Mouse (Mus musculus): ENCODE measurements around the gene Gm15517. TPM values are rescaled to one million over a fixed set of nuclear protein-coding genes. Genes with fewer than 3 reads are reported as not detected.
"Not testable (repeated sequence)": the region's sequence is repeated elsewhere in the genome, so short reads cannot be mapped to it uniquely, and the experiment has no call there.

Gene Gm15517
- polyA plus RNA-seq, 1 experiment from 2014 or later = 2.3 TPM

- Histone ChIP-seq H3K9ac (replicated peaks; ENCODE audit: low read length) (no peak overlapping the region), H3K27me3 (ENCODE audit: control insufficient read depth, insufficient read depth, low read length) (no peaks in the 10 kb centered on the region), H3K4me2 (ENCODE audit: low read depth, low read length) (no peak overlapping the region), H3K27ac (replicated peaks; ENCODE audit: low read depth, low read length) (no peak overlapping the region), H3K36me3 (replicated peaks; ENCODE audit: control insufficient read depth, insufficient read depth, low read depth, low read length) (no peaks in the 10 kb centered on the region), H3K9me3 (replicated peaks; ENCODE audit: control insufficient read depth, low read length) (no peaks in the 10 kb centered on the region), H3K4me1 (ENCODE audit: control insufficient read depth, insufficient read depth, low read length) (no peaks in the 10 kb centered on the region), H3K4me3 (ENCODE audit: low read depth, low read length) (no peak overlapping the region)
- 58% methylated on average over 2 of the region's 2 CpGs for WGBS
- DNase-seq (ENCODE audit: low spot score) (no peak), ATAC-seq (replicated peaks; ENCODE audit: insufficient number of reproducible peaks, low FRiP score, low TSS enrichment, low read depth) (no peak)
Measured at GRCm38 (mm10) chr7:44241163-44241562, 20.1 kb upstream of the Gm15517 start.

DNA sequence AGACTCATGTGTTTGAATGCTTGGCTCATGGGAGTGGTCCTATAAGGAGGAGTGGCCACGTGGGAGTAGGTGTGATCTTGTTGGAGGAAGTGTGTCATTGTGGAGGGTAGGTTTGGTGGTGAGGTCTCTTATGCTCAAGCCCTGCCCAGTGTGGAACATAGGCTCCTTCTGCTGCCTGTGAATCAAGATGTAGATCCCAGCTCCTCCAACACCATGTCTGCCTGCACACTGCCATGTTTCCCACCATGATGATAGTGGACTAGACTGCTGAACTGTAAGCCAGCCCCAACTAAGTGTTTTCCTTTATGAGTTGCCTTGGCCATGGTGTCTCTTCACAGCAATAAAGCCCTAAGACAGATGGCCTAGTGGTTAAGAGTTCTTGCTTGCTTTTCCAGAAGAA lies 17.2 kb upstream of the Gm15517 start:
- peaks cover under 1% of the 10 kb centered on the region for H3K36me3 ChIP-seq (replicated peaks; ENCODE audit: control insufficient read depth, insufficient read depth, low read depth, low read length)
- ATAC-seq (replicated peaks; ENCODE audit: insufficient number of reproducible peaks, low FRiP score, low TSS enrichment, low read depth) (no peak), DNase-seq (ENCODE audit: low spot score) (no peak)
- H3K4me2 ChIP-seq (ENCODE audit: low read depth, low read length) = no peak overlapping the region
- no peaks in the 10 kb centered on the region for H3K9me3 ChIP-seq (replicated peaks; ENCODE audit: control insufficient read depth, low read length)
- H3K4me3 ChIP-seq (ENCODE audit: low read depth, low read length) = no peak overlapping the region
- H3K4me1 ChIP-seq (ENCODE audit: control insufficient read depth, insufficient read depth, low read length) = no peaks in the 10 kb centered on the region
- 70% methylated on average over 1 of the region's 1 CpGs for WGBS
- H3K27me3 ChIP-seq (ENCODE audit: control insufficient read depth, insufficient read depth, low read length) = no peaks in the 10 kb centered on the region
- H3K27ac ChIP-seq (replicated peaks; ENCODE audit: low read depth, low read length) = no peak overlapping the region
- H3K9ac ChIP-seq (replicated peaks; ENCODE audit: low read length) = no peak overlapping the region

DNA sequence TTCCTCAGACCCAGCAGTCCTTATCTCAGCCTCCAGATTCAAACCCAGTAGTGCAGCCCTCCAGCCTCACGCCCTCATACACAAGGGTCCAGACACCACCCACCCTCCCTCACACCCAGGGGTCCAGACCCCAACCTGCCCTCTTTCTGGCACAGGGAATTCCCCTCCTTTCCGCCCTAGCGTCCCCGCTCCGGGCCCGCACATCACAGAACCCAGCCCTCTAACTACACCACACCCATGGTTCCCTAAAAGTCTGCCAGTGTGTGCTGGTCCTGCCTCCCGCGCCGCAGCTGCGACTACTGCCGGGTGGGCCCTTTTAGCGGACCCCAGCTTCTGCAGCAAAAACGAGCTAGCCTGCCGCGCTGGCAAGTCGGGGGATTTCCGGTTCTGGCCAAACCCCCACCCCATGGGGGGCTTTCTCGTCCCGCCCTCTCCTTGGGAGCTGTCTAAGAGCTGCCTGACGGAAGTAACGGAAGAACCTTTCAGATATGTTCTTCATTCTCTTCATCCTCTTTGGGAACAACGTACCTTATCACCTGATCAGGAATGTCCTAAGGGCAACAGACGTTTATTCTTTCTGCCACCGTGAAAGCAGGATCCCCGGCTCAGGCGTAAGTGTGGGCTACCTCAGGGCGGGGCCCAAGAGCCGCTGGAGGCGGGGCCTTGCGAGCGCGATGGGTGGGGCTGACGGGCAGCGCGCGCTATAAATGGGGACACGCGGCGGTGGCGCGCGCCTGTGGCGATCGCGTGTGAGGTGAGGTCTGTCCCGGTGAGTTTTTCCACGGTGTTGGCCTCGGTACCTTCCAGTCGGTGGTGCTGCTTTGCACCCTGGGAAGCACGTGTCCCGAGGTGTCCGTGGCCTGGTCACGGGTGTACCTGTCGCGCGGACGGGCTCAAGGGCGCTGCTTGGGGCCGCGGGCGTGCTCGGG lies 14.9 kb upstream of the Gm15517 start, which contains the start of the genes 1700028J19Rik and 2410002F23Rik:
TSS of gene 1700028J19Rik (minus strand) at position 641 of the 929 bp plus-strand sequence.
TSS of gene 2410002F23Rik (plus strand) at position 668 of the 929 bp plus-strand sequence.
- H3K4me2 ChIP-seq (ENCODE audit: low read depth, low read length) = peak within 1 kb of the TSS; percentile 57

DNA sequence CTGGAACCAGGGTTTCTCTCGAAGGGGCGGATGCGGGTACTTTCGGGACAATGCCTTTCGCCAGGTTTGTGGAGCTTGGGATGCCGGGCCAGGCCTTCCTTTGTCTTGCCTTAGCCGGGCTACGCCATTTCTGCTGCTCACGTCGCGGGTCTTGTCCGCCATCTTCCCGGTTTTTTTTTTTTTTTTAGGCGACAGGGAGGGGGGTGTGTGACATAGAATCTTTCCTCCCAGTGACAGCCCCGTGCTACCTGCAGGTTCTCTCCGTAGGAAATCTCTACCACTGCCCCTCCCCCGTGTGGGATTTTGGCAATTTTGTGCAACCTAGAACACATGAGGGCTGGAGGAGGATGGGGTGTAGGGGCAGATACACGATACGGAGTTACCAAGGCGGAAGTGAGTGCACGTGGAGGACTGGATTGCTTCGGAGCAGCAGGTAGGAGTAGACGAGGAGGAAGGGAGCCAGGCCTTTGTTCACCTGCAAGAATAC lies 14.2 kb upstream of the Gm15517 start:
- H3K9ac ChIP-seq (replicated peaks; ENCODE audit: low read length) = peak overlapping the region; percentile 92
- no peaks in the 10 kb centered on the region for H3K9me3 ChIP-seq (replicated peaks; ENCODE audit: control insufficient read depth, low read length)
- peak overlapping the region; percentile 84 for H3K27ac ChIP-seq (replicated peaks; ENCODE audit: low read depth, low read length)
- no peaks in the 10 kb centered on the region for H3K27me3 ChIP-seq (ENCODE audit: control insufficient read depth, insufficient read depth, low read length)
- WGBS = under 1% methylated on average over 23 of the region's 23 CpGs
- H3K4me2 ChIP-seq (ENCODE audit: low read depth, low read length) = peak overlapping the region; percentile 54
- ATAC-seq (replicated peaks; ENCODE audit: insufficient number of reproducible peaks, low FRiP score, low TSS enrichment, low read depth) = peak; percentile 26
- H3K36me3 ChIP-seq (replicated peaks; ENCODE audit: control insufficient read depth, insufficient read depth, low read depth, low read length) = peaks cover 9% of the 10 kb centered on the region
- H3K4me1 ChIP-seq (ENCODE audit: control insufficient read depth, insufficient read depth, low read length) = no peaks in the 10 kb centered on the region
- H3K4me3 ChIP-seq (ENCODE audit: low read depth, low read length) = peak overlapping the region; percentile 95
- peak; percentile 63 for DNase-seq (ENCODE audit: low spot score)

More for the DNA sequence above, 14.9 kb upstream of the Gm15517 start, which contains the start of the genes 1700028J19Rik and 2410002F23Rik:
- no peaks in the 10 kb centered on the region for H3K27me3 ChIP-seq (ENCODE audit: control insufficient read depth, insufficient read depth, low read length)
- peak within 1 kb of the TSS; percentile 84 for H3K27ac ChIP-seq (replicated peaks; ENCODE audit: low read depth, low read length)
- no peaks in the 10 kb centered on the region for H3K9me3 ChIP-seq (replicated peaks; ENCODE audit: control insufficient read depth, low read length)
- H3K4me1 ChIP-seq (ENCODE audit: control insufficient read depth, insufficient read depth, low read length) = no peaks in the 10 kb centered on the region
- WGBS = under 1% methylated on average over 61 of the region's 62 CpGs
- peak within 1 kb of the TSS; percentile 95 for H3K4me3 ChIP-seq (ENCODE audit: low read depth, low read length)
- H3K36me3 ChIP-seq (replicated peaks; ENCODE audit: control insufficient read depth, insufficient read depth, low read depth, low read length) = peaks cover 9% of the 10 kb centered on the region
- ATAC-seq (replicated peaks; ENCODE audit: insufficient number of reproducible peaks, low FRiP score, low TSS enrichment, low read depth) (peak; percentile 84), DNase-seq (ENCODE audit: low spot score) (peak; percentile 93)
- peak within 1 kb of the TSS; percentile 92 for H3K9ac ChIP-seq (replicated peaks; ENCODE audit: low read length)

DNA sequence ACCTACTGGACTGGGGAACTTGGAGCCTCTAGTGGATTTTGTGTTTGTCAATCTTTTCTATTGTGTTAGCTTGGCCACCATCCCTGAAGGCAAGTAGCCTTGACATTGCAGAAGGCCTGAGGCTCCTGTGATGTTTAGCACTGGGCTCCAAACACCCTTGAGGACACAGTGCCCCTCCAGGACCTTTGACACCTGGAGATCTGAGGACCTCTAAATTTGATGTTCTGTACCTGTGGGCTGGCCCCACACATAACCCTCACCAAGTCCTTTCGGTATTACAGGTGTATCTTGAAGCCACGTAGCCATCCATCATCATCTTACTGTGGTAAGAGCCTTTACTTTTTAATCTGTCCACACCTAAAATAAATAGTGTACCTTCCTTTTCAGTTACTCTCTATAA lies 13.3 kb upstream of the Gm15517 start:
- 91% methylated on average over 2 of the region's 2 CpGs for WGBS
- Histone ChIP-seq H3K4me3 (ENCODE audit: low read depth, low read length) (peak overlapping the region; percentile 95), H3K27ac (replicated peaks; ENCODE audit: low read depth, low read length) (no peak overlapping the region), H3K4me1 (ENCODE audit: control insufficient read depth, insufficient read depth, low read length) (no peaks in the 10 kb centered on the region), H3K36me3 (replicated peaks; ENCODE audit: control insufficient read depth, insufficient read depth, low read depth, low read length) (peaks cover 9% of the 10 kb centered on the region), H3K4me2 (ENCODE audit: low read depth, low read length) (peak overlapping the region; percentile 54), H3K9ac (replicated peaks; ENCODE audit: low read length) (no peak overlapping the region), H3K27me3 (ENCODE audit: control insufficient read depth, insufficient read depth, low read length) (no peaks in the 10 kb centered on the region), H3K9me3 (replicated peaks; ENCODE audit: control insufficient read depth, low read length) (no peaks in the 10 kb centered on the region)
- DNase-seq (ENCODE audit: low spot score) = no peak
- ATAC-seq (replicated peaks; ENCODE audit: insufficient number of reproducible peaks, low FRiP score, low TSS enrichment, low read depth) = no peak

DNA sequence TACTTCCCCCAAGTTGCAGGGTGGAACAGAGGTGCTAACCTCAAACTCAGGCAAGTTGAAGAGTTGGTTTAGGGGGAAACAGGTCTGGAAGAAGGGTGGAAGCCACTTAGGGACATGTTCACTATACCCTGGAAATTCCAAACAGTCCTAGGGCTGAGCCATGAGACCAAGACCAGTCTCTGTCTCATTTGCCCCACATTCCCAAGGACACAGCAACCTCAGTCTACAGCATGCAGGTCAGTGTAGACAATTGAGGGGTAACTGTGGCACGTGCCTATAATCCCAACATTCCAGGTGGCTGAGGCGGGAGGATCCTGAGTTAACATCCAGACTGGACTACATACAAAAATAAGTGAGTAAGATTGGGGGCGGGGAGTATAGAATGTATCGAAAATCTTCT lies 12.0 kb upstream of the Gm15517 start:
- Histone ChIP-seq H3K4me3 (ENCODE audit: low read depth, low read length) (no peak overlapping the region), H3K9me3 (replicated peaks; ENCODE audit: control insufficient read depth, low read length) (no peaks in the 10 kb centered on the region), H3K27ac (replicated peaks; ENCODE audit: low read depth, low read length) (no peak overlapping the region), H3K4me2 (ENCODE audit: low read depth, low read length) (no peak overlapping the region), H3K4me1 (ENCODE audit: control insufficient read depth, insufficient read depth, low read length) (no peaks in the 10 kb centered on the region), H3K9ac (replicated peaks; ENCODE audit: low read length) (no peak overlapping the region), H3K36me3 (replicated peaks; ENCODE audit: control insufficient read depth, insufficient read depth, low read depth, low read length) (peaks cover 9% of the 10 kb centered on the region), H3K27me3 (ENCODE audit: control insufficient read depth, insufficient read depth, low read length) (no peaks in the 10 kb centered on the region)
- no peak for ATAC-seq (replicated peaks; ENCODE audit: insufficient number of reproducible peaks, low FRiP score, low TSS enrichment, low read depth)
- WGBS = 93% methylated on average over 4 of the region's 4 CpGs
- no peak for DNase-seq (ENCODE audit: low spot score)

DNA sequence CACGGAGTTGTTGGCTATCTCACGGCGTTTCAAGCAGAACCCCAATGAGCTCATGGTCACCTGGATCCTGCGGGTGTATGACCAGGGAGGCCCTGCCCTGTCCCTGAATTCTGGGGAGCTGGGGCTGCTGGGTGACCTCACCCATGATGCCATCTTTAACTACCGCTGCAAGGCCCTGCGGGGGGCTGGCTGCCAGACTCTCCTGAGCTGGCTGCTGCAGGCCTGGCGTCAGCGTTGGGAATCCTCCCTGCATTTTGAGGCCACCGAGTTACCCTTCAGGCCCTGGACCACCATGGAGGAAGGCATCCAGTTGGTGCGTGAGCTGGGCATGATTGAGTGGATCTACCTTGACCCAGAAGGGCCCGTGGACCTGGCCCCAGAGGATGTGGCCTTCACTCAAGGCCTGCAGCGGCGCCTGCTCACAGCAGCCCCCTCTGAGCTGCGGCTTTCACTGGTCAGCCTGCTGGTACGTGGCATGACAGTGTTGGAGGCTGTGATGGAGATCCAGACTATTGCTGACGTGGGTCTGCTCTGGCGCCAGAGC lies 10.4 kb upstream of the Gm15517 start:
- H3K9me3 ChIP-seq (replicated peaks; ENCODE audit: control insufficient read depth, low read length); H3K27me3 ChIP-seq (ENCODE audit: control insufficient read depth, insufficient read depth, low read length); ATAC-seq (replicated peaks; ENCODE audit: insufficient number of reproducible peaks, low FRiP score, low TSS enrichment, low read depth); H3K4me2 ChIP-seq (ENCODE audit: low read depth, low read length); H3K4me1 ChIP-seq (ENCODE audit: control insufficient read depth, insufficient read depth, low read length); H3K27ac ChIP-seq (replicated peaks; ENCODE audit: low read depth, low read length); H3K4me3 ChIP-seq (ENCODE audit: low read depth, low read length); H3K36me3 ChIP-seq (replicated peaks; ENCODE audit: control insufficient read depth, insufficient read depth, low read depth, low read length); DNase-seq (ENCODE audit: low spot score); H3K9ac ChIP-seq (replicated peaks; ENCODE audit: low read length): not testable (repeated sequence)
- WGBS = 88% methylated on average over 17 of the region's 17 CpGs

Measured in embryonic facial prominence, embryonic 11.5 days (tissue).